Mouse (Mus musculus): ENCODE data around the gene Tacr1. TPM values are rescaled to one million over a fixed set of nuclear protein-coding genes. Genes with fewer than 3 reads are reported as not detected.

Tacr1 gene
- total RNA-seq, 2 experiments from 2014 or later = not detected

DNA sequence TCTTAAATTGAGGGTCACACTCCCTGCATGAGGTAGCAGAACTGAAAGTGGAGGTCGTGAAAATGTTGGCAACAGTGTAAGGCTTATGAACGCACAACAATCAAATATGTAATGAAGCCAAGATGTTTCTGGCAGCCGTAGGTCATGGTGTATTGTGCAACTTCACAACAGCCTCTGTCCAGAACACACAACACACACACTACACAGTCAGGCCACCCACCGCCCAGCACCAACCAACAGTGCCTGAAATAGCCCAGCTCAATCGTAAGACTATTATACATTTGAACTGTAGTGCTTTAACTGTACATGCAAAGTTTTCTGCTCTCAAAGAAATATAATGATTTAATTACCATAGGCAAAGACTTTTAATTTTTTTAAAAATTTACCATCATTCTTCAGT lies 120.4 kb downstream of the Tacr1 start:
- intact Hi-C loops (cut with DNase I) = no loop called here
- no peak for DNase-seq

DNA sequence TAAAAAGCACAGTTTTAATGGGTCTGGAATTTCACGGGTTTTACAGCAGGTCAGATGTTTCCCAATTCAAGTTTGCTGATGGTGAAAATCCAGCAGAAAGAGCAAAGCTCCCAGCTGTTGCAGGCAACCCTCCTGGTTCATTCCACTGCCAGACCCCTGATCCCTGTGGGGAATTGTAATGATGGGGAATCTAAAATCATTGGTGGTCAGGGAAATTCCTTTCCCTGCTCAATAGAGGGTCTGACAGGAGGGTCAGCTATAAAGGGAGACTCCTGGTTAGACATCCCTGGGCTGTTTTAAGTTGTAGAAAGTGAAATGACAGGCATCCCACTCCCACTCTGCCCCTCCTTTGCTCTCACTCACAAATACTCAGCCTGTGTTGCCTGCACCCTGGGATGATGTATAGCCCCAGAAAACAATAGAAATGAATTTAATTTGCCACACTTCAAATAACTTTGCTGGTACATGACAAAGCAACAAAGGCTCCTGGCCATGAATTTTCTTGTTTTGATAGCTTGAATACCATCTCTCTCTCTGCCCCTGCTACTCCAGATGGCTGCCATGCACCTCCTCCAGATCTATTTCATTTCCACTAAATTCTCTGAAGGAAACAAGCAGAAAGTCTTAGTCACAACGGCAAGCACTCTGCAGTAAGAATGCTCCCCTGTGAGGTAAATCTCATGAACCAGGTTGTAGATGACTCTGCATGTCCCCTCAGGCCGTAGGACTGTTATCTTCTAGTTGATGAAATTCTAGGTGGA lies 123.2 kb downstream of the Tacr1 start:
- intact Hi-C loops (cut with DNase I) = no loop called here
- no peak for DNase-seq

- no peak for DNase-seq
- intact Hi-C loops (cut with DNase I) = no loop called here
Measured at GRCm38 (mm10) chr6:82528631-82529030, 126.5 kb downstream of the Tacr1 start.

- no peak for DNase-seq
- intact Hi-C loops (cut with DNase I) = loop anchor here (1.0 kb wide), 1 partner anchor 48 kb away; no protein-coding TSS in a partner anchor
Measured at GRCm38 (mm10) chr6:82536641-82537040, 134.5 kb downstream of the Tacr1 start.

GRCm38 (mm10) chr6:82549270-82549669 lies 147.1 kb downstream of the Tacr1 start:
- no peak for DNase-seq
- intact Hi-C loops (cut with DNase I) = no loop called here

GRCm38 (mm10) chr6:82575445-82575844 lies 173.3 kb downstream of the Tacr1 start:
- DNase-seq = no peak
- intact Hi-C loops (cut with DNase I) = no loop called here

DNA sequence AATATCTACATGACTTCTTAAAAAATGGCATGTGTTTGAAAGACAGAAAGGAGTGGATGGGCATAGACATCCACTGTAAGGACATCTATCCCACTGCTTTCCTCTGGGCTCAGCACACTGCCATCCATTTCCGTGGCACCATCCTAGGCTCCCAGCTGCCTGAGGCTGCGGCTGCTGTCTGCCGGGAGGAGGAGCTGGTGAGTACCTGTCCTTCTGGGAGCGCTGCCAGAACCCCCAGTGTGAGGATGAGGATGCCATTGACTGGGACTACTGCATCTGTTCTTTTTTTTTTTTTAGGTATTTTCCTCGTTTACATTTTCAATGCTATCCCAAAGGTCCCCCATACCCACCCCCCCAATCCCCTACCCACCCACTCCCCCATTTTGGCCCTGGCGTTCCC lies 183.3 kb downstream of the Tacr1 start:
- intact Hi-C loops (cut with DNase I) = no loop called here
- no peak for DNase-seq

DNA sequence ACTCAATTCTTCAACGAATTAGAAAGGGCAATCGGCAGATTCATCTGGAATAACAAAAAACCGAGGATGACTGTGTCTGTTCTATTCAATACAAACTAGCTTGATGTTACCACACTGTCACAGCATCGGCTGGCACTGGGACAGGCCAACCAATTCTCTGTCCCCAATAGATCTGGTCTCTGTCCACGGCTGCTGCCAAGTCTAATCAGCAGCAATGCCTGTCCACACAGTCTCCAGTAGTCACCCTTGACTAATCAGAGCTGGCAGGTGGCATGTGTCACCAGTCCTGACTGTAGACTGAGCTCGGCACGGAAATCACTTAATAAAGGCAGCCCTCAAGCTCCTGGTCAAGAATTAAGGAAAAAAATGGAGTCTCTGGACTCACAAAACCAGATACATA lies 187.3 kb downstream of the Tacr1 start:
- intact Hi-C loops (cut with DNase I) = no loop called here
- no peak for DNase-seq

- intact Hi-C loops (cut with DNase I) = no loop called here
- DNase-seq = no peak
Measured at GRCm38 (mm10) chr6:82595461-82596090, 193.4 kb downstream of the Tacr1 start.

DNA sequence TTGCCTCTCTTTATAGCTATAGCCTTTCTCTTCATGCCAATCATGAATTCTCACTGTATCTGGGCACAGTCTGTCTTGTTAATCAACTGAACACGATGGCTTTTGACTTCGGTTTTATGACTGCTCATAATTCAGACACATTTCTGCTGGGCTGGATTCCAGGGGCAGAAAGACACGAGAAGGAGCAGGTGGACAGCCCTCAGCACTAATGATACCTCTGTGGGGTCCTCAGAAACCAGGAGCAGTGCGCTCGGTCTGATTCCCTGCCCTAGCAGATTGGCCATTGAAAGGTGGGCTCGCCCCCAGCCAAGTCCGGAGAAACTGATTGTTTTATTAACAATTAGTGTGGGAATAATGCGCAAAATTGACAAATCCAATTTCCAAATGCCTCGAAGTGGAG lies 201.1 kb downstream of the Tacr1 start:
- intact Hi-C loops (cut with DNase I) = no loop called here
- DNase-seq = no peak

- DNase-seq = no peak
- intact Hi-C loops (cut with DNase I) = no loop called here
Measured at GRCm38 (mm10) chr6:82603665-82604064, 201.5 kb downstream of the Tacr1 start.

GRCm38 (mm10) chr6:82604791-82605190 lies 202.7 kb downstream of the Tacr1 start:
- intact Hi-C loops (cut with DNase I) = no loop called here
- no peak for DNase-seq

- intact Hi-C loops (cut with DNase I) = no loop called here
- no peak for DNase-seq
Measured at GRCm38 (mm10) chr6:82608756-82609155, 206.6 kb downstream of the Tacr1 start.

DNA sequence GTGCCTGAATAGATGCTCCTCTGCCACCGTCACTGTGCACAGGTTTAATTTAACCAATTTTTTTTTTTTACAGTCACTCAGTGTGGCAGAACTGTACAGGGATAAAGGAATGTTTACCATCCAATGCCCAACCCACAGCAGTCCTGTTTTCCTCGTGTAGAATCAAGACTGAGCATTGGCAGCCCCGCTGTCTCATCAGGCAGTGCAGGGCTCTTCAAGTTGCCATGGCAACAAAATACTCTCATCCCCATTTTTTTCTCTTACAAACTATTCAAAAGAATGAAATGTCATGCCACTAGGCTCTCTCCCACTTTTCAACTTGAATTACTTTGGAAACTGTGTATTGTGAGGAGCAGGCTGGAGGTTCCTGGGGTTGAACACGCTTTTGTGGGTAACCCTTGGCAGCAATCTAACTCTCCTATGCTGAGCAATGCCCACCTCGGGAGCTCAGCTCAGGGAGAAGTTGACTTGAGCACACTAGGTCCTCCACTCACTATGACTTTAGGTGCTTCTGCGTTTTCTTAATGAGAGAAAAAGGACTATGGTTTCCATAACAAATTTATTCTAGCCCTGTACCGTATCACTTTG lies 207.3 kb downstream of the Tacr1 start:
- intact Hi-C loops (cut with DNase I) = no loop called here
- no peak for DNase-seq

Measured in gastrocnemius, postnatal 36 days (tissue).